Comparison of ENCODE assay signal across 7 mouse cellular contexts in the genomic region with DNA sequence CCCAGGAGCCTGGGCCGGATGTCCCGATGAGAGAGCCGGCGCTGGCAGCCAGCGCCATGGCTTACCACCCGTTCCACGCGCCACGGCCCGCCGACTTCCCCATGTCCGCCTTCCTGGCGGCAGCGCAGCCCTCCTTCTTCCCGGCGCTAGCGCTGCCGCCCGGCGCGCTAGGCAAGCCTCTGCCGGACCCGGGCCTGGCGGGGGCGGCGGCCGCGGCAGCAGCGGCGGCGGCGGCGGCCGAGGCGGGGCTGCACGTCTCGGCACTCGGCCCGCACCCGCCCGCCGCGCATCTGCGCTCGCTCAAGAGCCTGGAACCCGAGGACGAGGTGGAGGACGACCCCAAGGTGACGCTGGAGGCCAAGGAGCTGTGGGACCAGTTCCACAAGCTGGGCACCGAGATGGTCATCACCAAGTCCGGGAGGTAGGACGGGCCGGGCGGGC. TPM values are rescaled to one million over a fixed set of nuclear protein-coding genes. Genes with fewer than 3 reads are reported as not detected.
DNase-seq lines count a peak whose midpoint lies in the region; ATAC-seq and TF ChIP-seq lines count a peak whose summit lies in the region.

No protein-coding gene starts in this region.

- H3K36me3 ChIP-seq in spleen, adult 2 months (ENCODE audit: control insufficient read depth, insufficient read depth, low read length) = no peaks in the 10 kb centered on the region
- H3K36me3 ChIP-seq in forebrain, embryonic 13.5 days (ENCODE audit: poor library complexity, severe bottlenecking) = no peaks in the 10 kb centered on the region
- H3K36me3 ChIP-seq in limb, embryonic 10.5 days = peaks cover 16% of the 10 kb centered on the region
- H3K36me3 ChIP-seq in neural tube, embryonic 11.5 days (ENCODE audit: control insufficient read depth, insufficient read depth, low read length) = no peaks in the 10 kb centered on the region

- no peak for DNase-seq in spleen, adult 2 months (ENCODE audit: low read depth in 1 of 2, low spot score in 2 of 2)
- no peak for DNase-seq in spleen, postnatal 36 days (ENCODE audit: low spot score in 2 of 2)
- peak; percentile 76 for DNase-seq in limb, embryonic 10.5 days (ENCODE audit: low spot score)
- peak; percentile 62 for DNase-seq in neural tube, embryonic 11.5 days (ENCODE audit: low spot score)
- DNase-seq in left cerebral cortex, adult 2 months (ENCODE audit: extremely low spot score in 1 of 2, low spot score in 2 of 2) = no peak
- no peak for DNase-seq in left cerebral cortex, postnatal 36 days (ENCODE audit: low spot score in 2 of 2)

- intact Hi-C loops in left cerebral cortex, adult 2 months (cut with DNase I) = no loop called here
- intact Hi-C loops in left cerebral cortex, postnatal 36 days (cut with DNase I) = loop anchor here (10.0 kb wide), 1 partner anchor 1978 kb away; a partner anchor contains a TSS

- peak overlapping the region; percentile 46 for H3K9ac ChIP-seq in forebrain, embryonic 13.5 days
- H3K9ac ChIP-seq in neural tube, embryonic 11.5 days (ENCODE audit: low read length) = peak overlapping the region; percentile 57

- no peaks in the 10 kb centered on the region for H3K9me3 ChIP-seq in forebrain, embryonic 13.5 days (replicated peaks)
- no peaks in the 10 kb centered on the region for H3K9me3 ChIP-seq in limb, embryonic 10.5 days (replicated peaks)
- no peaks in the 10 kb centered on the region for H3K9me3 ChIP-seq in neural tube, embryonic 11.5 days (ENCODE audit: control insufficient read depth, low read length)

- ATAC-seq in forebrain, embryonic 13.5 days = no peak
- ATAC-seq in neural tube, embryonic 11.5 days (ENCODE audit: insufficient read depth, low FRiP score, low TSS enrichment) = no peak

- H3K4me1 ChIP-seq in spleen, adult 2 months (ENCODE audit: control insufficient read depth, insufficient read depth, insufficient read length) = peaks cover 10% of the 10 kb centered on the region; the same call in 1 of the 2 replicates
- H3K4me1 ChIP-seq in forebrain, embryonic 13.5 days = peaks cover 42% of the 10 kb centered on the region
- peaks cover 85% of the 10 kb centered on the region for H3K4me1 ChIP-seq in limb, embryonic 10.5 days
- peaks cover 35% of the 10 kb centered on the region for H3K4me1 ChIP-seq in neural tube, embryonic 11.5 days (ENCODE audit: control insufficient read depth, insufficient read depth, low read length)

- TF ChIP-seq CTCF in spleen, adult 2 months (IDR thresholded peaks at IDR 0.05; ENCODE audit: extremely low read depth, insufficient read depth, insufficient read length, insufficient replicate concordance) = no peak
- no peak for TF ChIP-seq CTCF in left cerebral cortex, adult 2 months (IDR thresholded peaks at IDR 0.05)

- WGBS in spleen, adult 2 months = under 1% methylated on average over 54 of the region's 54 CpGs
- under 1% methylated on average over 40 of the region's 54 CpGs for WGBS in forebrain, embryonic 13.5 days
- WGBS in limb, embryonic 10.5 days = under 1% methylated on average over 53 of the region's 54 CpGs
- WGBS in neural tube, embryonic 11.5 days = under 1% methylated on average over 34 of the region's 54 CpGs

- peaks cover 56% of the 10 kb centered on the region for H3K27me3 ChIP-seq in spleen, adult 2 months (ENCODE audit: control insufficient read depth, insufficient read depth, low read length)
- peaks cover 98% of the 10 kb centered on the region for H3K27me3 ChIP-seq in forebrain, embryonic 13.5 days
- H3K27me3 ChIP-seq in limb, embryonic 10.5 days (ENCODE audit: low read depth, poor library complexity, severe bottlenecking) = peaks cover 97% of the 10 kb centered on the region
- peaks cover 98% of the 10 kb centered on the region for H3K27me3 ChIP-seq in neural tube, embryonic 11.5 days (ENCODE audit: control insufficient read depth, insufficient read depth, low read length)

- peak overlapping the region; percentile 65 for H3K4me2 ChIP-seq in forebrain, embryonic 13.5 days
- H3K4me2 ChIP-seq in neural tube, embryonic 11.5 days (ENCODE audit: low read depth) = peak overlapping the region; percentile 90

- TF ChIP-seq POLR2A in spleen, adult 2 months (IDR thresholded peaks at IDR 0.05; ENCODE audit: low read depth, low read length) = no peak

- H3K4me3 ChIP-seq in spleen, adult 2 months (ENCODE audit: extremely low read depth, insufficient read depth, insufficient read length) = peak overlapping the region; percentile 43; the same call in 1 of the 2 replicates
- peak overlapping the region; percentile 38 for H3K4me3 ChIP-seq in forebrain, embryonic 13.5 days
- peak overlapping the region; percentile 70 for H3K4me3 ChIP-seq in limb, embryonic 10.5 days
- peak overlapping the region; percentile 46 for H3K4me3 ChIP-seq in neural tube, embryonic 11.5 days (ENCODE audit: low read depth, low read length)
- no peak overlapping the region for H3K4me3 ChIP-seq in left cerebral cortex, adult 2 months

- no peak overlapping the region for H3K27ac ChIP-seq in spleen, adult 2 months (ENCODE audit: insufficient read depth, low read length)
- no peak overlapping the region for H3K27ac ChIP-seq in forebrain, embryonic 13.5 days
- H3K27ac ChIP-seq in limb, embryonic 10.5 days = peak overlapping the region; percentile 90
- peak overlapping the region; percentile 49; the same call in 1 of the 2 replicates for H3K27ac ChIP-seq in neural tube, embryonic 11.5 days (ENCODE audit: low read depth, low read length)
- H3K27ac ChIP-seq in left cerebral cortex, adult 2 months = no peak overlapping the region

RNA-seq across cellular contexts. Expression of a gene that starts 0.8 kb away (rescaled TPM):
- 5.0 and 6.8 TPM in 2 replicates for polyA plus RNA-seq in spleen, adult 2 months (2012; rRNA removed)
- 0.42 and 0.61 TPM in 2 replicates for polyA plus RNA-seq in forebrain, embryonic 13.5 days (2015; fragmentation: Nextera tagmentation; extraction: Ambion mirVana)
- polyA plus RNA-seq in limb, embryonic 10.5 days (2016; fragmentation: Nextera tagmentation; extraction: Ambion mirVana) = 4.0 and 5.3 TPM in 2 replicates
- polyA plus RNA-seq in neural tube, embryonic 11.5 days (2014; fragmentation: Nextera tagmentation; extraction: Ambion mirVana) = 4.0 and 4.7 TPM in 2 replicates
- 1 to 10 TPM; 1.9 to 2.0 TPM for total RNA-seq in left cerebral cortex, adult 2 months (2021)
- total RNA-seq in left cerebral cortex, postnatal 36 days (2021) = 1 to 10 TPM; 1.9 to 2.2 TPM

RNA-seq across cellular contexts. Expression of a gene that starts 17.0 kb away (rescaled TPM):
- polyA plus RNA-seq in spleen, adult 2 months (2012; rRNA removed) = not detected in 2 replicates
- polyA plus RNA-seq in forebrain, embryonic 13.5 days (2015; fragmentation: Nextera tagmentation; extraction: Ambion mirVana) = not detected in 2 replicates
- not detected in 2 replicates for polyA plus RNA-seq in limb, embryonic 10.5 days (2016; fragmentation: Nextera tagmentation; extraction: Ambion mirVana)
- polyA plus RNA-seq in neural tube, embryonic 11.5 days (2014; fragmentation: Nextera tagmentation; extraction: Ambion mirVana) = not detected in 2 replicates
- not detected for total RNA-seq in left cerebral cortex, adult 2 months (2021)
- total RNA-seq in left cerebral cortex, postnatal 36 days (2021) = not detected

RNA-seq across cellular contexts. Expression of a gene that starts 53.1 kb away (rescaled TPM):
- polyA plus RNA-seq in spleen, adult 2 months (2012; rRNA removed) = 0.07 TPM in 2 replicates
- 0.06 and 0.26 TPM in 2 replicates for polyA plus RNA-seq in forebrain, embryonic 13.5 days (2015; fragmentation: Nextera tagmentation; extraction: Ambion mirVana)
- 23.5 and 49.0 TPM in 2 replicates for polyA plus RNA-seq in limb, embryonic 10.5 days (2016; fragmentation: Nextera tagmentation; extraction: Ambion mirVana)
- 0.20 and 0.24 TPM in 2 replicates for polyA plus RNA-seq in neural tube, embryonic 11.5 days (2014; fragmentation: Nextera tagmentation; extraction: Ambion mirVana)
- total RNA-seq in left cerebral cortex, adult 2 months (2021) = under 1 TPM in 1 of 2 experiments, not detected in 1; 0.19 TPM
- total RNA-seq in left cerebral cortex, postnatal 36 days (2021) = under 1 TPM; 0.17 to 0.25 TPM

Comparison
In these comparisons a context has a peak if more than half of its experiments do, and no peak if none do; other contexts are left out.
1. DNase-seq: peak in limb, embryonic 10.5 days (single experiment) and neural tube, embryonic 11.5 days (single experiment); none in spleen, adult 2 months (0 of 2), spleen, postnatal 36 days (0 of 2), left cerebral cortex, adult 2 months (0 of 2) and left cerebral cortex, postnatal 36 days (0 of 2).
2. H3K27ac ChIP-seq: peak in limb, embryonic 10.5 days (single experiment) and neural tube, embryonic 11.5 days (single experiment); none in spleen, adult 2 months (single experiment), forebrain, embryonic 13.5 days (single experiment) and left cerebral cortex, adult 2 months (single experiment).
3. RNA of a gene that starts 53.1 kb away (polyA plus RNA-seq): 23.5 to 49.0 TPM in limb, embryonic 10.5 days; 0.20 to 0.24 TPM in neural tube, embryonic 11.5 days, 0.07 TPM in spleen, adult 2 months and 0.06 to 0.26 TPM in forebrain, embryonic 13.5 days; every median in the first group is over 10 times any median in the second.